Mouse (Mus musculus): ENCODE measurements around the gene Panx2.

Panx2 gene

DNA sequence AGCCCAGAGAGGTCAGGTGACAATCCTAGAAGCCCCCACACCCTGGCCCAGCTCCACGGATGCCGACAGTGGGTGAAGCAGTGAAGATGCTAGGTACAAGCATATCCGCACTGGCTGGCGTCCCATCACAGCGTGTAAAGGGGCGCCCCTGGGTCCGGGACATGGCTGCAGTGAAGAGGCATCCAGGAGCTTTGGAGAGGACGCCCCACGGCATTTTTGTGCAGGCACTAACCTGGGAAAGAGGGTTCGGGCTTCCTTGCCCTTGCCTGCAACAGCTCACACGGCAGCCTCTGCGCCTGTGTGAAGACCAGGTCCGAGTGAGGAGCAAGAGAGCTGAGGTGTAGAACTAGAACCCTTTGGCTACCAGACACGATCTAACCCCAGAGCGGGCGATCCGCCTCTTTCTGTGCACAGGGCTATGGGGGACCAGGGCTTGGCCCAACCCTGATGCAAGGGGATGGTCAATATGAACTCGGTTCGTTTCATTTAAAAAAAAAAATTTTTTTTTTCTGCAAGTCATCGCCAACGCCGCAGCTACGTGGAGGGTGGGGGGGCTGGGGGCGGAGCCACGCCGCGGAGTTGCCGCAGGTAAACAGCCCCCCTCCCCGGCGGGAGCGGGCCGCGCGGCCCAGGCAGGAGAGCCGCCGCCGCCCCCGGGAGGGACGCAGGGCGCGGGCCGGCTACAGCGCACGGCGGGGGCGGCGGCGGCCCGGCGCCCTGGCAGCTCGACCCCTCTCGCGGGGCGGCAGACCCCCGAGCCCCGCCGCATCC, at the start of gene Panx2:
Gene Panx2 (plus strand): TSS at position 574 of the 771 bp plus-strand sequence.
- in situ Hi-C loops (cut with MboI, MseI), result no loop called here

DNA sequence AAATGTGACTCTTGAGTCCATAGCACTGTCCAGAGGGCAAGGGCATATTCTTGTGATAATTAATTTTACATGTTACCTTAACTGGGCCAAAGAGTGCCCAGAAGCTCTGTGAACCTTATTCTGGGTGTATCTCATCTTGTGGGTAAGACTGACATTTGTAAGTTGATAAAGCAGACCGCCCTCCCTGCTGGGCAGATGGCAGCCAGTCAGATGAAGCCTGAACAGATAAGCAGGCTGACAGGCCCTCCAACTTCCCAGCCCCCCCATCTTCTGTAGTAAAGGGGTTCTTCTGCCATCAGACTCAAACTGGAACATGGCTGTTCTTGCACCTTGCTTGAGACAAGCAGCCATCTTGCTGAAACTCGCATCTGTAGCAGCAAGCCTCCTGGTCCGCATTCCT, 42.8 kb upstream of the Panx2 start:
- in situ Hi-C loops (cut with MboI, MseI), result no loop called here

GRCm38 (mm10) chr15:89020085-89020484, 39.4 kb upstream of the Panx2 start:
- in situ Hi-C loops (cut with MboI, MseI), result no loop called here

DNA sequence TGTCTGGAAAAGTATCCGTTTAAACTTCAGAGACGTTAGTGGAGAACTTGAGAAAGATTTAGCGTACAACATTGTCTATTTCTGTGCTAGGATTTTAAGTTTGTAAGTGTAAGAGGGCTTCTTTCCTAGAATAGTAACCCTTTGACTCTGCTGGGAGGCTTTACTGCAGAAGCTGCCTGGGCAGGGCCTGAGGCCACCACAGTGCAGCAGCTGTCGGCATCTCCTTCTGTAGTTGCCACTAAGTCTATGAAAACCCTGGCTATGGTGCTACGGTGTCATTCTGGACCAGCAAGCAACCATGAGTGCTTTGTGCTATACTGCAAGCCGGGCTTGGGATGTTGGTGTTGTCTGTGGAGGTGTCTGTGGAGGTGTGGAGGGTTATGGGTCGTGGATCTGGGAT, 39.0 kb upstream of the Panx2 start:
- in situ Hi-C loops (cut with MboI, MseI), result no loop called here

DNA sequence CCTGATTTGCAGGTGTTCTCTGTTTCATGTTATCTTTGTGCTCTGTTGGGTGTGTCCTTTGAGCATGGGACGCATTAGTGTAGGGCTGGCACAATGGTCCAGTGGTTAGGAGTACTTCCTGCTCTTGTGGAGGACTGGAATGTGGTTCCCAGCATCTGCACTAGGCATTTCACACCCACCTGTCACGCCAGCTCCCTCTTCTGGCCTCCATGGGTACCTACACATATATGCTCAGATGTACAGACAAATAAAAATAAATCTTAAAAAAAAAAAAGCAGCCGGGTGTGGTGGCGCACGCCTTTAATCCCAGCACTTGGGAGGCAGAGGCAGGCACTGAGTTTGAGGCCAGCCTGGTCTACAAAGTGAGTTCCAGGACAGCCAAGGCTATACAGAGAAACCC, 15.2 kb upstream of the Panx2 start:
- in situ Hi-C loops (cut with MboI, MseI), result no loop called here

DNA sequence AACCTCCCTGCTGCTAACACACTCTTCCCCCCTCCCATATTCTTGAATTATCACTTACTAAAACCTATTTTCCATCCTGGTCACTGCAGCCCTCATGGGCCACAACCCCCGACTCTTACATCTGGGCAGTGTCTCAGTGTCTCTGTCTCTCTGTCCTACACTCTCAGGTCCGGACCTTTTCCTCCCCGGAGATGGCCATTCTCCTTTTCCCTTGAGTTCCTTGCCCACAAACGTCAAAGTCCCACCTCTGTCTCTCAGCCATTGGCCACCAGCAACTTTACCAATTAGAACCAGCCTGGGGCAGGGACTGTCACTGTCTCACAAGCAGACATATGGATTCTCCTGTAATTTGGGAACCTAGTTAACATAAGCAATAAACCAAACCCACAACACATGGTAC, 13.2 kb upstream of the Panx2 start:
- in situ Hi-C loops (cut with MboI, MseI), result no loop called here

GRCm38 (mm10) chr15:89054666-89055065, 4.9 kb upstream of the Panx2 start:
- in situ Hi-C loops (cut with MboI, MseI), result no loop called here

GRCm38 (mm10) chr15:89058736-89059135, 798 bp upstream of the Panx2 start:
- in situ Hi-C loops (cut with MboI, MseI), result no loop called here

DNA sequence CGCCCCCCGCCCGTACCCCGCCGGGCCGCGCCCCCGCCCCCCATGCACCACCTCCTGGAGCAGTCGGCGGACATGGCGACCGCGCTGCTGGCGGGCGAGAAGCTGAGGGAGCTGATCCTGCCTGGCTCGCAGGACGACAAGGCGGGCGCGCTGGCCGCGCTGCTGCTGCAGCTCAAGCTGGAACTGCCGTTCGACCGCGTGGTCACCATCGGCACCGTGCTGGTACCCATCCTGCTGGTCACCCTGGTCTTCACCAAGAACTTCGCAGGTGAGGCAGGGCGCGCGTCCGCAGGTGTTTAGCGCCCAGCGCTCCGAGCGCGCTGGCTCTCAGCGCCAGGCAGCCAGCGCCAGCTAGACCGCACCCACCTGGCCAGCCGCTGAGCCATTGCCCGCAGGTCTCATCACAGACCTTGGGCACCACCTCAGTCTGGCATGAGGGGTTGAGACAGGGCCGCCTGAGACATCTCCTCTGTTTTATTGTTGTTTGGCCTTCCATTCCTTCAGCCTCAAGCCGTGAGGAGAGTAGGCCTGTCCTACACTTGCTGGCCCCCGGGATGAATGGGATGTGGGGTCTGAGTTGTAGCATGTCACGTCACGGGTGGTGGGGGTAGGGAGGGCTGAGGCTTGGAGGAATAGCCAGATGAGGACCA, 623 bp downstream of the Panx2 start:
- in situ Hi-C loops (cut with MboI, MseI), result no loop called here

GRCm38 (mm10) chr15:89060811-89061460, 1.4 kb downstream of the Panx2 start:
- in situ Hi-C loops (cut with MboI, MseI), result no loop called here

- in situ Hi-C loops (cut with MboI, MseI), result no loop called here
Measured at GRCm38 (mm10) chr15:89061761-89062517, 2.4 kb downstream of the Panx2 start.

GRCm38 (mm10) chr15:89062518-89062910, 3.0 kb downstream of the Panx2 start:
- in situ Hi-C loops (cut with MboI, MseI), result no loop called here

- in situ Hi-C loops (cut with MboI, MseI), result no loop called here
Measured at GRCm38 (mm10) chr15:89063001-89063400, 3.5 kb downstream of the Panx2 start.

GRCm38 (mm10) chr15:89063536-89063935, 4.0 kb downstream of the Panx2 start:
- in situ Hi-C loops (cut with MboI, MseI), result no loop called here

DNA sequence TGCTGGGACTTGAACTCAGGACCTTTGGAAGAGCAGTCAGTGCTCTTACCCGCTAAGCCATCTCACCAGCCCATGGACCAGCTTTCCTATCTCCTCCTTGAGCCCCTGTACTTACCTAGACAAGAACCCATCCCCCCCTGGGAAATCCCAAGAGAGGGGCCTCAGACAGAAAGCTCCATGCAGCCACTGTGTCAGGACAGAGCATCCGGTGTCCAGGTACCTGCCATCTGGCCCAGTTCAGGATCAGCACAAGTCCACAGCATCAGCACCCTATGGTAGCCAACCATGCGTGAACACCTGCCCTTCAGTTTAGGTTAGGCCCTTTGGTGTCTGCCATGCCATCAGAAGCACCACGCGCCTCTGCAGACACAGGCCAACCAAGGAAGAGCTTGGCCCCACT, 5.4 kb downstream of the Panx2 start:
- in situ Hi-C loops (cut with MboI, MseI), result no loop called here

- in situ Hi-C loops (cut with MboI, MseI), result no loop called here
Measured at GRCm38 (mm10) chr15:89067609-89068008, 8.1 kb downstream of the Panx2 start.

DNA sequence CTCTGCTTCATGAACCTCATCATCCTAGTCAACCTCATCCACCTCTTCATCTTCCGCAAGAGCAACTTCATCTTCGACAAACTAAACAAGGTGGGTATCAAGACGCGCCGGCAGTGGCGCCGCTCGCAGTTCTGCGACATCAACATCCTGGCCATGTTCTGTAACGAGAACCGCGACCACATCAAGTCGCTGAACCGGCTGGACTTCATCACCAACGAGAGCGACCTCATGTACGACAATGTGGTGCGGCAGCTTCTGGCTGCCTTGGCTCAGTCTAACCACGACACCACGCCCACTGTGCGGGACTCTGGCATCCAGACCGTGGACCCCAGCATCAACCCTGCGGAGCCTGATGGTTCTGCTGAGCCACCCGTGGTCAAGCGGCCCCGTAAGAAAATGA, 8.7 kb downstream of the Panx2 start:
- in situ Hi-C loops (cut with MboI, MseI), result no loop called here

DNA sequence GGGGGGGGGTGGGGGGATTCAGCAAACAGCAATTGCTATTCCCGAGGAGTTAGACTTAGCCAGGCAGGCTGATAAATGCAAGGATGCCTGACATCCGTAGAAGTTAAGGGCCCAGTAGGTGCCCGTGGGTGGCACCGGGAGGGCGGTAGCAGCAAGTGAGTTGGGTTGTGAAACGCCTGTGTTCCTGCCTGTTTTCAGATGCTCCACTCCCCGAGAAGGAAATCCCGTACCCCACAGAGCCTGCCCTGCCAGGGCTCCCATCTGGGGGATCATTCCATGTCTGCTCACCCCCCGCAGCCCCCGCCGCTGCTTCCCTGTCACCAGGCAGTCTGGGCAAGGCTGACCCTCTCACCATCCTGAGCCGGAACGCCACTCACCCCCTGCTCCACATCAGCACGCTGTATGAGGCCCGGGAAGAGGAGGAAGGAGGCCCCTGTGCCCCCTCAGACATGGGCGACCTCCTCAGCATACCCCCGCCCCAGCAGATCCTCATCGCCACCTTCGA, 9.9 kb downstream of the Panx2 start:
- in situ Hi-C loops (cut with MboI, MseI), result no loop called here

DNA sequence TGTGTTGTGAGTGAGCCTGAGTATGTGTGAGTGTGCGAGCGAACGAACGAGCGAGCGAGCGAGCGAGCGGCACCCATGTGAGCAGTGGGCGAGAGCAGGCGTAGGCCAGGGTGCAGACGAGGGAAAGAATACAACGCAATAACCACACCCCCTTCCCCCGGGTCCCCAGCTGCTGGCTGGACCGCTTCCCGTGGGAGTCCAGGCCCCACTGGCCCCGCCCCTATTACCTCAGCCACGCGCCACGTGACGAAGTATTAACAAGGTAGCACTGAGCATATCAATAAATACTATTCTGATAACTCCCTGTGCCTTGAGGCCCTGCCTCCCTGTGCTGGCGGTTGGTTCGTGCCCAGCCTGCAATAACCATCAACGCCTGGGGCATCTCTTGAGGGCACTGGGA, 11.1 kb downstream of the Panx2 start:
- in situ Hi-C loops (cut with MboI, MseI), result no loop called here

GRCm38 (mm10) chr15:89073993-89074603, 14.6 kb downstream of the Panx2 start:
- in situ Hi-C loops (cut with MboI, MseI), result no loop called here
